Mouse (Mus musculus) CD8-positive naive resting alpha-beta T cell, adult 2 months (primary cell): Measurements from ENCODE around the gene Hcn1.
"Not testable (repeated sequence)": the region's sequence is repeated elsewhere in the genome, so short reads cannot be mapped to it uniquely, and the experiment has no call there.

Source experiments
- DNase-seq, 2 experiments: peaks; one replicate each; pipeline ENCODE4 v3.0.0; 2022; ENCODE audit warnings: low read depth in 2 of 2, low spot score in 2 of 2

Hcn1 gene

DNA sequence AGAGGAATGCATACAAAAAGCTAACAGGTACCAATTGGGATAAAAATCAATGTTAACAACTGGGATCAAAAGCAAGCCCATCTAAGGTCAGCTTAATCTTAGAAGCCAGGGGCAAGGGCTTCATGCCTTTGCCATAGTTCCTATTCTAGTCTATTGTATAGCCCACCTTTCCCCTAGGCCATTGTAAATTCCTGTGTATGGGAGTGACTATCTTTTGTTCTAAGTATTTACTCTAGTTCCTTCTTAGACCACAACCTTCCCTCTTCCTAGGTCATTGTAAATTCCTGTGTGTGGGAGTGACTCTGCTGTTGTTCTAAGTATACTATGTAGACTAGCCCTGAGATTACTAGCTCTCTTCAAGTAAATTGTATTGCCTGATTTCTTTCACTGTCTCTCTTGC lies 420.8 kb downstream of the Hcn1 start:
- DNase-seq: not testable (repeated sequence)

DNA sequence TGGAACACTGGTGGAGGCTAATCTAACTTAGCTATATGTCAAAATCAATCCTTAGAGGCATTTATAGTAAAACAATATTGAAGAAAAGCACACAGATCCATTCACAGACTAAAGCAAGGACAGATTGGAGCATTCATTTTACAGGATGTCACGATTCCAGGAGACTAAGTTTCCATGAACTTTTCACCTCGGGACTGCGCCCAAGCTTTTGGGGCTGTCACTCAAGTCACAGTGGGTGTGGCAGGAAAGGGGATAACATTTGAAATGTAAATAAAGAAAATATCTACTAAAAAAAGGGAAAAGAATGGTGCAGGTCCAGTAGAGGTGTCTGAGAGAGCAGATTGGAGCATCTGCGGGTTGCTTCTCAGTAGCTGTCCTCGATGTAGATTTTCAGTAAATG lies 421.3 kb downstream of the Hcn1 start:
- DNase-seq: no peak

DNA sequence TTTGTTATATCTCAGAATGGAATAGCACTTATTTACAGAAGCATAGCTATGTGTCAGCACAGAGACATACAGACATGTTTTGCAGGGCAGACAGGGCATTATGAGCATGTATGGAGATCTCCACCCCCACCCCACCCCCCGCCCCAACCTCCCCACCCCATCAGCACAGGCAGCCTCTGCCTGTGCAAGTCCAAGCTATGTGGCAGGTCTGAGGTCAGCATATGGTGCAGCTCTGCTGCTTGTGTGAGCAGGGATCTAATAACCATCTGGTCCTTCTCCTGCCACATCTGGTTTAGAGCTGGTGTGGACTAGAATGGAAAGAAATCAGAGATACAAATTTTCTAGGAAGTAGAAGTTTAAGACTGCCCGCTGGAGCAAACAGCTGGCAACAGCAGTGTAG lies 424.4 kb downstream of the Hcn1 start:
- no peak for DNase-seq

DNA sequence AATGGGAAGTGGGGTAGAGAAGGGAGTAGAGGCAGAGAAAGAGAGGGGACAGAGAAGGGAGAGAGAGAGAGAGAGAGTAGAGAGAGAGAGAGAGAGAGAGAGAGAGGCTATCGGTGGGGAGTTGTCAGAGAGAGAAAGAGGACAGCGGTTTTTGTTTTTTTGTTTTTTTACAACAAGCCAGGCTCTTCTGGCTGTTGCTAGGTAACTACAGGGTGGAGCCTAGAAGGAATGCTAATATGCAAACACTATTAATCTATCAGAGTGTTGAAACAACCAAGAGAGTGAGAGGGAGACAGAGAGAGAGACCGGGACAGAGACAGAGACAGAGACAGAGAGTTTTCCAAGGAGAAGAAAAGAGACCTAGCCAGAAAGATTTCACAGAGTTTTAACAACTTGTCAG lies 425.7 kb downstream of the Hcn1 start:
- DNase-seq: no peak

DNA sequence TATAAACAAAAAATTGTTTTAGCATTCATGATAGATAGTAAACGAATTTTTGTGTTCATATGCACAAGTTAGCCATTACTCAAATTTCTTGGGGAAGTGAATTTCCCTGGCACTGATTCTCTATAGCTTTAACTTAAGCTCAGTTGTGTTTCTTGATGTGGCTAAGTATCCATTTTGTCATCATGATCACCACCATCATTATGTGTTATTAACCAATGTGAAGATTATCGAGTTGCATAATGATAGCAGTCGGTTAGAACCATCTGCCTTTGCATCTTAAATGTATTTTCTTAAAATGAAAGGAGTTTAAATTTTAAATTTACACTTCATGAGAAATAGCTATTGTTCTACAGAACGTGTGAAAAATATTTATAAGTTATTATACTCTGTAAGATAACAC lies 426.5 kb downstream of the Hcn1 start:
- DNase-seq: no peak

DNA sequence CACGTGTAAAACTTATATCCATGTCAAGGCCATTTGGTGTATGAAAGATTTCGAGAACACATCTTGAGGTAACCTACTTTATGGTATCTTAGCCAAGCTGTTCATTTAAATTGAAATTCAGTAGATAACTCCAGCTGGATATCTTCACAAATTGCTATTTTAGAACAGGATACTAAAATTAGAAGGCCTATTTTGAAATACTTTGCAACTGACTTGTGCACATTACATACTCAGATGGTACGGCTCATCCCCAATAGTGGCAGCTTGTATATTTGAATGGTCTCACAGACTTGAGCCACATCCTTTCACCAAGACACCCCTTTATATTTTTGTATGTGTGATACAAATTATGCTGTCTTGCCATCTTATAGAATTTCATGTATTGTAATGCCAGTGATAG lies 427.5 kb downstream of the Hcn1 start:
- DNase-seq: no peak

DNA sequence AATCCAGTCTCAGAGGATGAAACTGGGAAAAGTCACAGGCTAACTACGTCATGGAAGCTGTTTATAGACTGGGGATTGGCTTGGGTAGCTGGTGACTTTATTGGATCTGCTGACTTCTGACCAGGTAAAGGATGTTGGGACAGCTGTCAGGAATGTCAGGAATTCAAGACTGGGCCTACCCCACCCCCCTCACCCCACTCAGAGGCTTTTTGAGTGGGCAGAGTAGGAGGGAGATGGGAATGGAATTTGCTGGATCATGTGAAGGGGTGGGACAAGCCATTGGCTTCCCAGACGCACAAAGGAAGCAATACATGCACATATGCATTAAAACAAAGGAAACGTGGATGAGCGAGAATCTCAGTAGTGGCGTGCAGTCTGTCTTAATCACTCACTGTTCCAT lies 433.5 kb downstream of the Hcn1 start:
- no peak for DNase-seq
